Mouse (Mus musculus) layer of hippocampus, adult 9-10 months (tissue): Measurements from ENCODE around the gene Scyl1.
A peak's percentile ranks its signal among the peaks of the same experiment; 100 is the strongest.

ENCODE experiments used
- DNase-seq: peaks from one replicate; pipeline ENCODE4 v3.0.0; 2022; ENCODE audit warnings: low spot score

Scyl1 gene

DNA sequence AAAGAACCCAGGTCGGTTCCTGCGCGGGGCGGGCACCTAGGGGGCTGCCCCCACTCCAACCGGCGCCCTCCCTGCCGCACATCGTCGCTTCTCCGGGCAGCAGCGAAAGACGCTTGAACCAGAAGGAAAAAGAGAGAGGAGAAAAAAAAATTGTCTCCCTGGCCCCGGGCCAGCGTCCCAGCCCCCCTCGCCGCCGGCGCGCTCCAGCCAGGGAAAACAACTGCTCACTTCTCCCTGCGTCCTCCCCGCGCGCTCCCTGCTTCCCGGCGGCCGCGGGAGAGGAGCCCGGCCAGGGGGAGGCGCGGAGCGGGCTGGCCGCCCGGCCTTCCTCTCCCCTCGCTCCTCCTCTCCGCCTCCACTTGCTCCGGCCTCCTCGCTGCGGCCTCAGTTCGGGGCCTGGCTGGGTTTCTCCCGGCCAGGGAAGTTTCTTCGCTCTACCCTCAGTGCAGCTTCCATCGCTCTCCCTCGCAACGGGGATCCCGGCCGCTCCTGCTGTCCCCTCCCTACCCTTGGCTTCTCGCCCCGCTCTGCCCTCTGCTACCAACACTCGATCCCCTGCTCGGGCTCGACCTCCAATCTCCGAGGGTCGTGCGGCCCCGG lies 29.5 kb downstream of the Scyl1 start:
- no peak for DNase-seq

DNA sequence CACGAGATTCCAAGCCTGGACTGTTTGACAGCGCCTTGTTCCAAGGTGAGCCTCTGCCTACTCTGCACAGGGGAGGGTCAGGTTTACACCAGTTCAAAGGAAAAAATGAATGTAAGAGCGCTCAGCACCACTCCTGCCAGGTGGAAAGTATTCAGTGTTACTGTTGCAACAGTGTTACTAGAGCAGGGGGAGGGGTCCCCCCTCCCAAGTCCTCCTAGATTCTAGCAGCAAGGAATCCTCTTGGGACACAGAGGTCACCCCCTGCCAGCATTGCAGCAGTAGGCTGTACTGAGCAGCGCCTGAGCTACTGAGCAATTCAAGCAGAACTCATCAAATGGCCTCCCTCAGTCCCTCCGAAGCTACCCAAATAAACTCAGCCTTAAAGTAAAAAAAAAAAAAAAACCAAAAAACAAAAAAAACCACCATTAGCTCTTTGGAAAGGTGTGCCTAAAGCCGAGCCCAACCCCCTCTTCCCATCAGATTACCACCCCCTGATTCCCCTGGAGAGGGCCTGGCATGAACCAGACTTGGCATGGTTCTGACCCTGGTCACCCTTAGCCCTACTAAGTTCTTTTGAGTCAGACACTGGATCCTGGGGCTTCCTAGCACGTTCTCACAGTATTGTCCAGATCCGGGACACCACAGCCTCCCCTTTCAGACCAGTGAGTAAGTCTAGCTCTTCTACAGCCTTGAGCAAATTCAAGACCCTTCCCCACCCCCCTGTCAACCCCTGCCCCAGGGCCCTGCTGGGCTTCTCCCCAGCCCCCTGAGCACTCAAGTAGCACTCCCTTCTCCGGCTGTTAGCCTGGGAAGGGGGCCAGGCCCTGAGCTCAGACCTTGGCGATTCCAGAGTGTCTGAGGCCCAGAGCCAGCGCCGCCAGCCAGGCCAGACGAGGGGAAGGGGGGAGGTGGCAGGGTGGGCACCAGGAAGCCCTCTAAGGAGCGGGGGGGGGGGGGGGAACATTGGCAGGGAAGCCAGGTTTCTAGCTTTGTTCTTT lies 30.6 kb downstream of the Scyl1 start, which contains the start of gene Ltbp3:
TSS of gene Ltbp3 (plus strand) at position 585 of the 998 bp plus-strand sequence.
- no peak for DNase-seq

DNA sequence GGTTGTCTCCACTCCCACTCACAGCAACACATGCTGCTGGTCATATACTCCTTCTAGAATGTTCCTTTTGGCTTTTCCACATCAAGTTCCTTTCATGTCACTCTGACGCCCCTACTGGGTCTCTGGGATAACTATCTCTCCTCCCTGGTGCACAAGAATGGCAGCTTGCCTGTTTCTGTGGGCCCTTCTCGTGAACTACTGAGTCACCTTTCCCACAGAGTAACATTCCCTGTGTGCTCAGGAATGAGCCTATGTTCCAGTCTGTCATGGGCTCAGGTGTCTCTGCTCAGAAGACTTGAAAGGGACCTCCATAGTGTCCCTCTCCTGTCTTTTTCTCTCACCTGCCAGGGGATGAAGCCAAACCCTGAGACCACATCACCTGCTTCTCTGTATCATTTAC lies 31.8 kb downstream of the Scyl1 start:
- DNase-seq, result no peak

DNA sequence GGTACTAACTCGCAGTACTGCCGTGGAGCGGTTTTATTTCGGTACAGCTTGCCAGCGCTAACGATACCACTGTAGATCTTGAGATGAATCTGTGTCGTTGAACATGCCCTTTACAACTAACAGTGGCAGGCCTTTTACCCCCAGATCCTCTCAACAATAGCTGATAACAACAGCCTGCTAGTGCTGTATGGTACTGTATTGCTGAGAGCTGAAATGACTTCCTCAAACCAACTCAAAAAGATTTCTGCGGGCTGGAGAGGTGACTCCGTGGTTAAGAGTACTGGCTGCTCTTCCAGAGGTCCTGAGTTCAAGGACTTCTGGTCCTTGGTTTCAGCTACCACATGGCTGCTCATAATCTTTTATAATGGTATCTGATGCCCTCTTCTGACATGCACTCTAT lies 36.9 kb downstream of the Scyl1 start:
- DNase-seq, result no peak

GRCm38 (mm10) chr19:5731264-5731978 lies 39.8 kb downstream of the Scyl1 start:
- DNase-seq, result peak; percentile 85

GRCm38 (mm10) chr19:5730314-5731186 lies 40.7 kb downstream of the Scyl1 start:
- no peak for DNase-seq

- DNase-seq, result no peak
Measured at GRCm38 (mm10) chr19:5729444-5729815, 41.8 kb downstream of the Scyl1 start, which contains the start of gene Fam89b. Fam89b (minus strand) TSS chr19:5729653.

- no peak for DNase-seq
Measured at GRCm38 (mm10) chr19:5728631-5729443, 42.4 kb downstream of the Scyl1 start.

DNA sequence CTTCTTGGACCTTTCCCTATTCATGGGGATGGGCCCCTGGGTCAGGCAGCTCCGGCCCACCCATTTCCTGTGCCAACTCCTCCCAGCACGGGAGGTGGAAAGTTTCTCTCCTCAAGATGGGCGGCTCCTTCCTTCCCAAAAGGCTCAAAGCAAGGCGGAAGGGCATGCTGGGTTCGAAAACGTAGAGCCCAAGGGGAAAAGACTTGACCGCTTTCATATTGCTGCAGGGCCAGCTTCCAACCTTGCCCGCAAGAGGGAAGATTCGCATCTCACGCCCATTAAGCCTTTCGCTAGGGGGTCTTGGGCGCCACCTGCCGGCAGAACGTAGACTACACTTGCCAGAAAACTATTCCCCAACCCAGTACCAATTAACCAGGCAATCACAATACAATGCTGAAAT lies 43.5 kb downstream of the Scyl1 start:
- peak; percentile 83 for DNase-seq

- no peak for DNase-seq
Measured at GRCm38 (mm10) chr19:5726961-5727578, 44.1 kb downstream of the Scyl1 start.

GRCm38 (mm10) chr19:5725767-5726515 lies 45.3 kb downstream of the Scyl1 start, which contains the start of gene Ehbp1l1:
Ehbp1l1 (minus strand) TSS chr19:5726317.
- no peak for DNase-seq

DNA sequence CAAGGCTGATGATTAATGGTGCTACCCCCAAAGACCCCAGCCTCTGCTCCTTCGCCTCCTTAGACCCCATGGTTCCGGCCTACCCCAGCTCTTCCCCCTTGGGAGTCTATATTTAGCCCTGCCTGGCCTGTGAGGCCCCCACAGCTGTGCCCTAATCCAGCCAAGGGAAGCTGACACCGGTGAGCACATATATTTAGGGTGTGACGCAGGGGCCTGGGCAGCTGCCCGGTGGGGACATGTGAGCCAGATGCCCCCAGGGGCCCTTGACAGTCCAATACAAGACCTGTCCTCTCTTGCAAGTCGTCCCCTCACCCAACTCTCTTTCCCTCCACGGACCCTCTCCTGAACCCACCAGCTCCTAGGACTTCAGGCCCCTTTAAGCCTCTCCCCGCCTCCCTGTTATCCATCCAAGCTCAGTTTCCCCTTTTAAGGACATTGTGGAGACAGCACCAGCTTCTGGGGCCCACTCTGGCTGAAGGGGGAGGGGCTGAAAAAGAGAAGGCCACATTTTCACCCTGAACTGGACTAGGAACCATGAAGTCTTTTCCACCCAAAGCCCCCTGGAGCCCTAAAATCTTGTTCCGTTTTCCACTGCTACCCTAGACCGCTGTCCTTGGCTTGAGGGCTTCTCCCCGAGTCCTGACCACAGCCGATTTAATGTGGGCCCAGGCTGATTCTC lies 46.1 kb downstream of the Scyl1 start:
- no peak for DNase-seq

DNA sequence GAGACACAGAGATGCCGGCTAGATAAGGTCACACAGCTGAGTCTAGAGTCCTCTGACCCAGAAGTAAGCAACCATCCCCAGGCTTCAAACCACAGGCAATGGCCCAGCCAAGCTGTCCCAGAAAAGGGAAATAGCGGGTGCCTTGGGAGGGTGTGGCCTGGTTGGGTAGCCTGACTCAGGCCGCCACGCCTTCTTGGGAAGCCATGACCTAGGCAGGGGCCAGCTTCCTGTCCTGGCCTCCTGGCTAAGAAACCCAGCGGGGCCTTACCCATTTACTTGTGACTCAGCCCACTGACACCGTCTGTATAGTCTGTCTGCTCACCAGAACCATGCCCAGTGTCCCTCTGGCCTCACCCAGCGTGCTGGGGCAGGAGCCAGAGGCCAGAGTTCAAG lies 46.7 kb downstream of the Scyl1 start:
- no peak for DNase-seq

DNA sequence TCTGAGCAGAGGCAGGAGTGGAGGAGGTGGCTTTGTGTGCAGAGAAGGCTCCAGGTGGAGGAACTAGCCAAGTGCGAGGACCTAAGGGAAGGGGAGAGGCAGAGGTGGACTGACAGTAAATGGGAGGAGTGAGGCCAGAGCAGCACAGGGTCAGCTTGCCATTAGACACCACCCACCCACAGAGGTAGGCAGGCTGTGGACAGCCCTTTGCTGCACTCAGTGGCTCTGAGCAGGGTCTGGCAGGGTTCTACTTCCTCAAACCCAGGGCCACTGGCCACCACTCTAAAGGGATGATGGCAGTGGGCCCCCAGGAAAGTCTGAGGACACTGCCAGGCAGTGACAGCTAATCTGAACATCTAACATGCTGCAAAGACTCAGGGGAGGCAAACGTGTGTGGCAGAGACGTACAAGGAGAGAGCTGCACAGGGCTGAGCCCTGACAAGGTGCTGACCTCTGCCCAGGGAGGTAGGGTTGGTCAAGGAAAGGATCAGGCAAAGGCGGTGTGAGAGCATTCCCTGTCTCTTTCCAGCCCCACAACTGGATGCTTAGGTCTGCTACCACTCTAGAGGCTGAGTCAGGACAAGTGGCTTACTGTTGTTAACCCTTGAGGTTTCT lies 47.2 kb downstream of the Scyl1 start:
- no peak for DNase-seq

- DNase-seq, result no peak
Measured at GRCm38 (mm10) chr19:5722848-5723425, 48.3 kb downstream of the Scyl1 start.

DNA sequence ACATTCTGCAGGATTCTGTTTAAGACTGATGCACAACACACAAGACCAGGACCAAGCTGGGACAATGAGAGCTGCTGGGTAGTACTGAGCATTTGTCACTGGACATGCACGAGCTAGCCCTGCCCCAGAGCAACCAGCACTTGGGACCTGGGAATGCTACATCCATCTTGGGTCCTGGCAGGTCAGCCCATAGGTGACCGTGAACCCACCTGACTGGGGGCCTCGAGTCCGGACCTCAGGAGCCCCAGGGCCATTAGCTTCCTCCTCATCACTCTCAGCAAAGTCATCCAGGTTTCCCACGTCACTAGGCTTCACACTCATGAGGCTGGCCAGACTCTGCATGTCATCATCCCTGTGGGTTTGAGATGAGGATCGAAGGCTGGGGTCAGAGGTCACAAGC lies 50.0 kb downstream of the Scyl1 start:
- no peak for DNase-seq

DNA sequence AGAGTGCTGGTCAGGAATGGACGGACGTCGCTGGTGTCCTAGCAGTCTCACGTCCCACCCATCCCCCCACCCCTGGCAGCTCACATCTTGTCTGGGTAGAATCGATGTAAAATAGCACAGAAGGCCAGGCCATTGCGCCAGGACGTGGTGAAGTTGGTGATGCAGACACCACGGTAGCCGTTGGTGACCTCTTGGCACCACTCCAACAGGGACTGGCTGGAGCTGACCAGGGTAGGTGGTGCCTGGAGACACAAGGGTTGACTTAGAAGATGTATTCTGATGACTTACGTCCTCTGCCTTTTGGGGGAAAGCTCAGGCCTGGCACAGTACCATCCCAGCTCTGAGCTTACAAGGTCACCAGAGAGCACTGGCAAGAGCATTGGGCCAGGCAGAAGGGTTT lies 54.3 kb downstream of the Scyl1 start:
- DNase-seq, result no peak
